Mouse (Mus musculus): ENCODE results near the gene Dennd1b. TPM values are rescaled to one million over a fixed set of nuclear protein-coding genes. Genes with fewer than 3 reads are reported as not detected.

Gene Dennd1b
- total and polyA plus RNA-seq, 2 experiments: 3.2 to 16.5 TPM

DNA sequence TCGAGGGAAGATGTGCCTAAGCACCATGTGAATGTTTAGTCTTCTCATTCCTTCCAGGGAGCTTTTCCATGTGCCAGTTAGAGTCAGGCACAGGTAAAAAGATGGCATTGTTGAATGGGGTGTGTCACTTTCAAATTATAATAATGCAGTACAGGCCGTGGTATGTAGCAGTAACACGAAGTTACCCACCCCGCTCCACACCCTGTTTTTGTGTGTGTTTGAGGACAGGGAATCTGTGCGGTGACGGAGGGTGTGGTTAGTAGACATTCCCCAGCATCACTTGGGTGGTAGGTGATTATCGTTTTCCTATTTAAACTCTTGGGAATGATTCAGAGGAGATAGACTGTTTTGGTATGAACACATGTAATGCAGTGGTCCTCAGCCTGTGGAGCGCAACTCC is 11.6 kb downstream of the Dennd1b start:
- no peaks in the 10 kb centered on the region; the same call in 1 of the 2 replicates for H3K4me1 ChIP-seq (ENCODE audit: control insufficient read depth, insufficient read depth, low read length)
- H3K27me3 ChIP-seq (ENCODE audit: control insufficient read depth, insufficient read depth, low read length): no peaks in the 10 kb centered on the region
- no peak overlapping the region for H3K27ac ChIP-seq (replicated peaks; ENCODE audit: insufficient read depth, low read depth, low read length)
- no peak overlapping the region for H3K4me3 ChIP-seq (ENCODE audit: insufficient read depth, low read depth, low read length)
- TF ChIP-seq POLR2A (IDR thresholded peaks at IDR 0.05; ENCODE audit: extremely low read depth, insufficient read depth, low read length) (no peak), CTCF (IDR thresholded peaks at IDR 0.05; ENCODE audit: low read depth, low read length) (no peak)
- DNase-seq (ENCODE audit: extremely low read depth, low read depth, low spot score): no peak
- H3K36me3 ChIP-seq (ENCODE audit: control insufficient read depth, insufficient read depth, low read length): no peaks in the 10 kb centered on the region
- WGBS: 87% methylated on average over 8 of the region's 8 CpGs
- peaks cover 36% of the 10 kb centered on the region for H3K79me2 ChIP-seq (ENCODE audit: control insufficient read depth, insufficient read depth, low read length)
- H3K9ac ChIP-seq (ENCODE audit: low read depth, low read length): no peak overlapping the region

DNA sequence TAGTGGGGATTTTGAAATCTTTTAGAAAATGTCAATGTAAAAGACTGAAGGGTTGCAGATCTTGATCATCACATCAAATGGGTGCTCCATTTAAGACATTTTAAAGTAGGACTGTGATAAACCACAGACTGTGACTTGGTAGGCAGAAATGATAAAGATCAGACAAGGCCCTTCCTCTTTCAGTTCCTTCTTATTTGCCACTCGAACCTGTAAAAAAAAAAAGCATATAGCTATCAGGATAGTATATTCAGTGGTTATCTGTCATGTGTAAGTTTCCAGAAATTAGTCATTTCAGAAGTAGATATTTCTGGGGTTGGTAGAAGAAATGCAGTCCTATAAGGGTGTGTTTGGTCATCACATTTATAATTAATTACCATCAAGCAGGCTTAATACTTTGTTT is 12.7 kb downstream of the Dennd1b start:
- Histone ChIP-seq H3K9ac (ENCODE audit: low read depth, low read length) (no peak overlapping the region), H3K27ac (replicated peaks; ENCODE audit: insufficient read depth, low read depth, low read length) (no peak overlapping the region), H3K4me1 (ENCODE audit: control insufficient read depth, insufficient read depth, low read length) (no peaks in the 10 kb centered on the region; the same call in 1 of the 2 replicates), H3K27me3 (ENCODE audit: control insufficient read depth, insufficient read depth, low read length) (no peaks in the 10 kb centered on the region), H3K36me3 (ENCODE audit: control insufficient read depth, insufficient read depth, low read length) (no peaks in the 10 kb centered on the region), H3K79me2 (ENCODE audit: control insufficient read depth, insufficient read depth, low read length) (peaks cover 36% of the 10 kb centered on the region), H3K4me3 (ENCODE audit: insufficient read depth, low read depth, low read length) (no peak overlapping the region)
- no peak for DNase-seq (ENCODE audit: extremely low read depth, low read depth, low spot score)
- TF ChIP-seq POLR2A (IDR thresholded peaks at IDR 0.05; ENCODE audit: extremely low read depth, insufficient read depth, low read length) (no peak), CTCF (IDR thresholded peaks at IDR 0.05; ENCODE audit: low read depth, low read length) (no peak)
- 65% methylated on average over 1 of the region's 1 CpGs for WGBS

DNA sequence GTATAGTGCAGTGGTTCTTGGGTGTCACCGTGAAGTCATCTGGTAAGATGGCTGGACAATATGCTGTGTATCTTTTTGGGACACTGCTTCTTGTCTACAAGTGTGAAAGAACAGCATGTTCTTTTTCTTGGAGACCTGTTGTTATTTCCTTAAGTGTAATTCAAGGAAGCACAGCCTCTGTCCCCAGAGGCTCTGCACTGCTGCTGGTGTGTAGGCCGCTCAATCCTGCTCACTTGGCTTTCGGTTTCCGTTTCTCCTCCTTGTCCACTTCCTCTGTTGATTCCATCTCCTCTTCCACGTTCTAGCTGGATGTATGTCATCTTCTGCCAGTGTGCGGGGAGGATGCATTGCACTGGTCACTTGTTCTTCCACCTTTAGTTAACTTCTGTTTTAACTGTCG is 19.0 kb downstream of the Dennd1b start:
- Histone ChIP-seq H3K4me1 (ENCODE audit: control insufficient read depth, insufficient read depth, low read length) (no peaks in the 10 kb centered on the region; the same call in 1 of the 2 replicates), H3K27me3 (ENCODE audit: control insufficient read depth, insufficient read depth, low read length) (no peaks in the 10 kb centered on the region), H3K27ac (replicated peaks; ENCODE audit: insufficient read depth, low read depth, low read length) (peak overlapping the region; percentile 44), H3K79me2 (ENCODE audit: control insufficient read depth, insufficient read depth, low read length) (peaks cover 20% of the 10 kb centered on the region; the same call in 1 of the 2 replicates), H3K36me3 (ENCODE audit: control insufficient read depth, insufficient read depth, low read length) (no peaks in the 10 kb centered on the region), H3K4me3 (ENCODE audit: insufficient read depth, low read depth, low read length) (peak overlapping the region; percentile 19; the same call in 1 of the 2 replicates), H3K9ac (ENCODE audit: low read depth, low read length) (no peak overlapping the region)
- 73% methylated on average over 7 of the region's 7 CpGs for WGBS
- peak; percentile 35 for DNase-seq (ENCODE audit: extremely low read depth, low read depth, low spot score)
- TF ChIP-seq CTCF (IDR thresholded peaks at IDR 0.05; ENCODE audit: low read depth, low read length) (no peak), POLR2A (IDR thresholded peaks at IDR 0.05; ENCODE audit: extremely low read depth, insufficient read depth, low read length) (no peak)

DNA sequence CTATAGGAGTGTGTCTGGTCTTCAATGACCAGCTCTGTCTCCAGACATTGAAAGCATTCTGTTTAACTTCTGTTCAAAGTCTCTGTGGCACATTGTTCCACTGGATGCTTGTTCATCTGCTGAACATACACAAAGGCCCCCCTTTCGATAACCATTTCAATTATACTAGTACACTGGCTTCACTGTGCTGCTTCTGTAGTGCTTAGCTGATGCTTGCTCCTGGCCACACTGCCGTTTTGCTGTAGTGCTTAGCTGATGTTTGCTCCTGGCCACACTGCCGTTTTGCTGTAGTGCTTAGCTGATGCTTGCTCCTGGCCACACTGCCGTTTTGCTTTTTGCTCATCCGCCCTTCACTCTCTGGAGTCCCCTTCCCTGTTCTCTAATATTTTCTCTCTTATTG is 19.4 kb downstream of the Dennd1b start:
- TF ChIP-seq CTCF (IDR thresholded peaks at IDR 0.05; ENCODE audit: low read depth, low read length) (no peak), POLR2A (IDR thresholded peaks at IDR 0.05; ENCODE audit: extremely low read depth, insufficient read depth, low read length) (no peak)
- H3K27ac ChIP-seq (replicated peaks; ENCODE audit: insufficient read depth, low read depth, low read length): peak overlapping the region; percentile 40
- H3K36me3 ChIP-seq (ENCODE audit: control insufficient read depth, insufficient read depth, low read length): no peaks in the 10 kb centered on the region
- H3K4me1 ChIP-seq (ENCODE audit: control insufficient read depth, insufficient read depth, low read length): no peaks in the 10 kb centered on the region; the same call in 1 of the 2 replicates
- 54% methylated on average over 5 of the region's 5 CpGs for WGBS
- H3K27me3 ChIP-seq (ENCODE audit: control insufficient read depth, insufficient read depth, low read length): no peaks in the 10 kb centered on the region
- DNase-seq (ENCODE audit: extremely low read depth, low read depth, low spot score): no peak
- peaks cover 19% of the 10 kb centered on the region; the same call in 1 of the 2 replicates for H3K79me2 ChIP-seq (ENCODE audit: control insufficient read depth, insufficient read depth, low read length)
- H3K9ac ChIP-seq (ENCODE audit: low read depth, low read length): no peak overlapping the region; the same call in 1 of the 2 replicates
- H3K4me3 ChIP-seq (ENCODE audit: insufficient read depth, low read depth, low read length): peak overlapping the region; percentile 19; the same call in 1 of the 2 replicates

DNA sequence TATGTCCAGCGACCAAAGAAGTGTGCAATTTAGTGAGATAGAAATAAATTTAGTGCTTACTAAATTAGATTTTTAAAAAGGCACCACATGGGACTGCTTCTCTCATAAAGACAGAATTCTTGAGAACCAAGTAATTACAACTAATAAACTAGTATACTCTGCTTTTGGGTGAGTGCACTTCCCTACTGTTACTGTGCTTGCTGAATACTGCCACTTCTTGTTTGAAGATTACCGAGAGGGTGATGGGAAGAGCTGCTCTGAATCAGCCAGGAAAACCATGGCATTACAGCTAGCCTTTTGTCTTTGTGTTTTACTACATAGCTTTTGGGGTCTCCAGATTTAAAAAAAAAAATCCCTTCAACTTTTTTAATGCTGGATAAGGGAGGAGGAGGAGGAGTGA is 19.8 kb downstream of the Dennd1b start:
- no peak overlapping the region for H3K27ac ChIP-seq (replicated peaks; ENCODE audit: insufficient read depth, low read depth, low read length)
- DNase-seq (ENCODE audit: extremely low read depth, low read depth, low spot score): no peak
- no peak overlapping the region for H3K4me3 ChIP-seq (ENCODE audit: insufficient read depth, low read depth, low read length)
- no peak overlapping the region for H3K9ac ChIP-seq (ENCODE audit: low read depth, low read length)
- TF ChIP-seq CTCF (IDR thresholded peaks at IDR 0.05; ENCODE audit: low read depth, low read length) (no peak), POLR2A (IDR thresholded peaks at IDR 0.05; ENCODE audit: extremely low read depth, insufficient read depth, low read length) (no peak)
- H3K36me3 ChIP-seq (ENCODE audit: control insufficient read depth, insufficient read depth, low read length): no peaks in the 10 kb centered on the region
- no peaks in the 10 kb centered on the region for H3K4me1 ChIP-seq (ENCODE audit: control insufficient read depth, insufficient read depth, low read length)
- no peaks in the 10 kb centered on the region for H3K27me3 ChIP-seq (ENCODE audit: control insufficient read depth, insufficient read depth, low read length)
- 64% methylated on average over 2 of the region's 2 CpGs for WGBS
- H3K79me2 ChIP-seq (ENCODE audit: control insufficient read depth, insufficient read depth, low read length): peaks cover 16% of the 10 kb centered on the region; the same call in 1 of the 2 replicates

DNA sequence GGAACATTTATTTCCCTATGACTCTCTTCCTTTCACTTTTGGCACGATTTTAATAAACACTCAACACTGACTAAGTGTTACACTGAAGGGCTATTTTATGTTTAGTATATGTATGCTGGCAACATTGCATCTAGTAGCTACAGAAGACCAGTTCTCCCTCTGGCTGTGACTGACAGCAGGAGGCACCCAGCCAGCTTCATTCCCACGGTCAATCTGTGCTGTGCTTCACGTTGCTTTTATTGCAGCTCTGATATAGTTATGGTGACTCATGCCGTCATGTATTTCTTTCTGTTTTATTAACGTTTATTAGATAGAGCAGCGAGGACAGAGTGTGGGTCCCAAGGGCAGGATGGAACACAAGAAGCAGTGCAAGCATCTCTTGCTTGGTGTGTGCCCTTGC is 20.2 kb downstream of the Dennd1b start:
- Histone ChIP-seq H3K36me3 (ENCODE audit: control insufficient read depth, insufficient read depth, low read length) (no peaks in the 10 kb centered on the region), H3K79me2 (ENCODE audit: control insufficient read depth, insufficient read depth, low read length) (peaks cover 16% of the 10 kb centered on the region; the same call in 1 of the 2 replicates), H3K4me3 (ENCODE audit: insufficient read depth, low read depth, low read length) (no peak overlapping the region), H3K4me1 (ENCODE audit: control insufficient read depth, insufficient read depth, low read length) (no peaks in the 10 kb centered on the region), H3K27ac (replicated peaks; ENCODE audit: insufficient read depth, low read depth, low read length) (no peak overlapping the region), H3K27me3 (ENCODE audit: control insufficient read depth, insufficient read depth, low read length) (no peaks in the 10 kb centered on the region), H3K9ac (ENCODE audit: low read depth, low read length) (no peak overlapping the region)
- no peak for TF ChIP-seq CTCF (IDR thresholded peaks at IDR 0.05; ENCODE audit: low read depth, low read length)
- no peak for TF ChIP-seq POLR2A (IDR thresholded peaks at IDR 0.05; ENCODE audit: extremely low read depth, insufficient read depth, low read length)
- 60% methylated on average over 6 of the region's 6 CpGs for WGBS
- DNase-seq (ENCODE audit: extremely low read depth, low read depth, low spot score): no peak
